Mouse (Mus musculus) liver, embryonic 11.5 days (tissue): ENCODE measurements around the gene Fgf12. TPM values are rescaled to one million over a fixed set of nuclear protein-coding genes. Genes with fewer than 3 reads are reported as not detected.

Source experiments
- ATAC-seq: fragments of 200-750 bp; cut with Nextera tagmentation; replicated peaks from 2 replicates; pipeline ENCODE4 v1.8.0; 2017; ENCODE audit warnings: moderate number of reproducible peaks, mild to moderate bottlenecking, moderate TSS enrichment, moderate library complexity; ENCODE audit not compliant: low FRiP score
- DNase-seq: peaks from one replicate; pipeline ENCODE4 v3.0.0-alpha.2; 2017; ENCODE audit warnings: low spot score
- H3K27ac ChIP-seq: fragments of 300-500 bp; sonication (generic); 2 replicates; pipeline ENCODE4 v1.5.1; 2014; ENCODE audit warnings: mild to moderate bottlenecking, low read depth, low read length, control low read depth
- H3K27me3 ChIP-seq: fragments of 300-500 bp; sonication (generic); replicated peaks from 2 replicates; pipeline ENCODE4 v1.6.1; 2014; ENCODE audit warnings: low read length, mixed read lengths; ENCODE audit not compliant: control insufficient read depth, insufficient read depth
- H3K36me3 ChIP-seq: fragments of 300-500 bp; sonication (generic); 2 replicates; pipeline ENCODE4 v1.6.1; 2014; ENCODE audit warnings: mild to moderate bottlenecking, low read length, moderate library complexity, mixed read lengths; ENCODE audit not compliant: control insufficient read depth, insufficient read depth
- H3K4me1 ChIP-seq: fragments of 300-500 bp; sonication (generic); replicated peaks from 2 replicates; pipeline ENCODE4 v1.6.1; 2014; ENCODE audit warnings: low read length, mixed read lengths; ENCODE audit not compliant: control insufficient read depth, insufficient read depth
- H3K4me2 ChIP-seq: fragments of 300-500 bp; sonication (generic); 2 replicates; pipeline ENCODE4 v1.6.1; 2014; ENCODE audit warnings: mild to moderate bottlenecking, control low read depth, moderate library complexity
- H3K4me3 ChIP-seq: fragments of 300-500 bp; sonication (generic); 2 replicates; pipeline ENCODE4 v1.5.1; 2014; ENCODE audit warnings: low read depth, low read length, control low read depth
- H3K9ac ChIP-seq: fragments of 300-500 bp; sonication (generic); 2 replicates; pipeline ENCODE4 v1.6.1; 2014; ENCODE audit warnings: low read depth, low read length, control low read depth
- H3K9me3 ChIP-seq: fragments of 300-500 bp; sonication (generic); 2 replicates; pipeline ENCODE4 v1.6.1; 2016; ENCODE audit warnings: low read length, inconsistent platforms, mixed read lengths; ENCODE audit not compliant: control insufficient read depth
- WGBS: fragments of 180-500 bp; shearing (Covaris S2); extraction: QIAGEN DNeasy Blood & Tissue Kit; methylation state at CpG from one replicate; pipeline ENCODE4 v1.1.7; 2014; 5-methylcytosine and 5-hydroxymethylcytosine counted together
- polyA plus RNA-seq: library from polyadenylated mRNA; unstranded; fragments of >200 nt; fragmentation: Nextera tagmentation; extraction: Ambion mirVana; gene quantifications from 2 replicates; pipeline ENCODE4 v1.2.1, GENCODE M21; 2014

The Fgf12 gene
- polyA plus RNA-seq, 1 experiment from 2014 or later = 1.3 TPM

DNA sequence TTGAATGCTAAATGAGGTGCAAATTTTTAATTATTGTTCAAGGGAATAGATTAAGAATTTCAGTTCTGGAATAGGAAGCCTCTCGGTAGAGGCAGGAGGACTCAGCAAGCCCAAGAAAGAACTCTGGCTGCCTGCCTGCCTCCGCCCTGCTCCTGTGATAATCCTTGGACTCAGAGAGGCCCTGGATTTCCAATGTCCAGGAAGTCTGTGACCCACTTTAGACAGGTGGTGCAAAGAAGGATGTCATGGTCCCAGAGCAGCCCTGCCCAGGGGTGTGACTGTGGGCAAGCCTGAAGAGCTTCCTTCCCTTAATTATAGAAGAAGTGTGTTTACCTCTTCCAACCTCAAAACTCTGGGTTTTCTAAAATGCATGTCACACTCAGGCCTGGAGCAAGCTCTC lies 273.8 kb downstream of the Fgf12 start:
- Histone ChIP-seq H3K4me2 (no peak overlapping the region), H3K36me3 (no peaks in the 10 kb centered on the region), H3K9me3 (no peaks in the 10 kb centered on the region), H3K27ac (no peak overlapping the region), H3K27me3 (no peaks in the 10 kb centered on the region), H3K4me3 (no peak overlapping the region), H3K9ac (no peak overlapping the region), H3K4me1 (no peaks in the 10 kb centered on the region)
- WGBS = 85% methylated on average over 2 of the region's 2 CpGs
- DNase-seq = no peak
- ATAC-seq = no peak

GRCm38 (mm10) chr16:28476651-28477050 lies 276.2 kb downstream of the Fgf12 start:
- H3K4me3 ChIP-seq = no peak overlapping the region
- H3K36me3 ChIP-seq = no peaks in the 10 kb centered on the region
- 95% methylated on average over 4 of the region's 4 CpGs for whole genome bisulfite sequencing
- no peak overlapping the region for H3K9ac ChIP-seq
- H3K27me3 ChIP-seq = no peaks in the 10 kb centered on the region
- no peak overlapping the region for H3K27ac ChIP-seq
- no peaks in the 10 kb centered on the region for H3K9me3 ChIP-seq
- no peak for ATAC-seq
- H3K4me2 ChIP-seq = no peak overlapping the region
- no peak for DNase-seq
- no peaks in the 10 kb centered on the region for H3K4me1 ChIP-seq

GRCm38 (mm10) chr16:28475553-28475952 lies 277.3 kb downstream of the Fgf12 start:
- Histone ChIP-seq H3K4me2 (no peak overlapping the region), H3K27me3 (no peaks in the 10 kb centered on the region), H3K4me3 (no peak overlapping the region), H3K36me3 (no peaks in the 10 kb centered on the region), H3K27ac (no peak overlapping the region), H3K9me3 (no peaks in the 10 kb centered on the region), H3K9ac (no peak overlapping the region), H3K4me1 (no peaks in the 10 kb centered on the region)
- ATAC-seq (no peak), DNase-seq (no peak)
- WGBS = 62% methylated on average over 1 of the region's 1 CpGs

DNA sequence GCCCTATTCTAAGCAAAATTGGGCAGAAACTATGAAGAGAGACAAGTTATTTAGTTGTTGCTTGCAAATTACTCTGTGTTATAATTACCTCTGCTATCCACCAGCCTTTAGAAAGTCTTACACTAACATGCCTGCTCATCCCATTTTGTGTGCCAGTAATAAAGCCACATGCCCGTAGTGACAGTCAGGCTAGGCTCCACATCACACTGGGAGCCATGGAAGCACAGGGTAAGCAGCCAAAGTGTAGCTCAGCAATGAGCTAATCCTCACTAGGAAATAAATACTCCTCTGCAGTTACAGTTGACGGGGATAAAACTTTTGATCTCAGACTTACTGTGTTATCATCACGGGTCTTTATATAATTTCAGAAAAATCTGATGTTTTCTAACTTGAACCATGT lies 298.0 kb downstream of the Fgf12 start:
- H3K27ac ChIP-seq = no peak overlapping the region
- DNase-seq (no peak), ATAC-seq (no peak)
- no peak overlapping the region for H3K4me3 ChIP-seq
- H3K4me1 ChIP-seq = no peaks in the 10 kb centered on the region
- H3K9ac ChIP-seq = no peak overlapping the region
- H3K36me3 ChIP-seq = no peaks in the 10 kb centered on the region
- H3K4me2 ChIP-seq = no peak overlapping the region
- no peaks in the 10 kb centered on the region for H3K27me3 ChIP-seq
- WGBS = 68% methylated on average over 3 of the region's 3 CpGs
- H3K9me3 ChIP-seq = no peaks in the 10 kb centered on the region

DNA sequence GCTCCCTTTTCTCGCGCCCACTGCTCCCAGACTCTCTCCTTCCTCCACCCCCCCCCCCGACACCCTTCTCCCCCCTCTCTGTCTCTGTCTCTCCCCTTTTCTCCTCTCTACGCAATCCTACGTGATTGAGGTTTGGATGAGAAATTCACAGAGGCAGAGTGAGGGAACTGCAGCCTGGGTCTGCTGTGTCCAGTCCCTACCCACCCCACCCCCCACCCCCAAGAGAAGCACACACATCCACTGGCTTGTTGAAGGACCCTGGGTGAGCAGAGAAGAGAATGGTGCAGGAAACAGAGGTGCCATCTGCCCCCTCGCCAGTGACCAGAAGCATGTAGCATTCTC lies 305.8 kb downstream of the Fgf12 start:
- H3K4me1 ChIP-seq = no peaks in the 10 kb centered on the region

DNA sequence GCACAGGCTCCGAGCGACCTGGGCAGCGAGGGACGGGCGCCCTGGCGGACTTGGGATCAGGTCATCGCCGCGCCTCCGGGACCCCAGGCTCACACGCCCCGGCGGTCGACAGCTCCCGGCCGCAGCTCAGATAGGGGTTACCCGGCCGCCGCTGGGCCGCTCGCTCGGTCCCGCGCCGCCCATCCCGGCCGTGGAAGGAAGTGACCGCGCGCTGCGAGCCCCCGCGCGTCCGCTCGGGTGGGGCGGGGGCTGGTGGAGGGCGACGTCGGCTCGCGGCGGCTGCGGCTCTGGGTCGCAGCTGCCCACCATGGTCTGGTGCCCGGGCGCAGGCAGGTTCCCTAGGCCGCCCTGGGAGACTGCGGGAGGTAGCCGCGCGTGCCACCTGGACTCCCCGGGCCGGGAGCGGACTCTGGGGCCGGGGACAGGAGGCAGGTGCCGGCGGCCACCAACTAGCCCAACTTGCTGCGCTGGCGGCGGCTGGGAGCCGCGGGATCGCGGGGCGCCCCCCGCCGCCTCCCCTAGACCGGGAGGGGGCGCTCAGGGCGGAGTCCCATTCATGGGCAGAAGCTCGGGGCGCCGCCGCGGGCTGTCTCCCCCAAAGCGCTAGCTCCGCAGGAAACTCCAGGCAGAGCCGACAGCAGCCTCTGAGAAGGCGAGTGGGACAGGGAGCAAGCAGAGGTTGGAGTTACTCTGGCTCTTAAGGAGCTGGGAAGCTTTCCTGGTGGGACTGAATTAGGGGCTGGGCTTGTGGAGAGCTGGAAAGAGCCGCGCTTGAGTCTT lies 306.3 kb downstream of the Fgf12 start:
- Histone ChIP-seq H3K9ac (no peak overlapping the region), H3K27me3 (peaks cover 52% of the 10 kb centered on the region), H3K4me3 (peak overlapping the region; percentile 57), H3K27ac (no peak overlapping the region), H3K9me3 (no peaks in the 10 kb centered on the region), H3K4me2 (peak overlapping the region; percentile 87), H3K36me3 (no peaks in the 10 kb centered on the region), H3K4me1 (no peaks in the 10 kb centered on the region)
- DNase-seq = peak; percentile 48
- 1% methylated on average over 71 of the region's 82 CpGs for WGBS
- ATAC-seq = peak; percentile 54

More for the DNA sequence above, 305.8 kb downstream of the Fgf12 start:
- peaks cover 52% of the 10 kb centered on the region for H3K27me3 ChIP-seq
- H3K4me2 ChIP-seq = peak overlapping the region; percentile 87
- no peak overlapping the region for H3K27ac ChIP-seq
- H3K4me3 ChIP-seq = peak overlapping the region; percentile 57
- no peaks in the 10 kb centered on the region for H3K36me3 ChIP-seq
- no peak overlapping the region for H3K9ac ChIP-seq
- ATAC-seq (no peak), DNase-seq (no peak)
- no peaks in the 10 kb centered on the region for H3K9me3 ChIP-seq
- 8% methylated on average over 4 of the region's 6 CpGs for WGBS

- H3K4me1 ChIP-seq = no peaks in the 10 kb centered on the region
- ATAC-seq (peak; percentile 36; the same call in 1 of the 2 replicates), DNase-seq (peak; percentile 31)
- H3K36me3 ChIP-seq = no peaks in the 10 kb centered on the region
- H3K9ac ChIP-seq = no peak overlapping the region
- H3K4me3 ChIP-seq = peak overlapping the region; percentile 57
- H3K4me2 ChIP-seq = peak overlapping the region; percentile 87
- 1% methylated on average over 40 of the region's 42 CpGs for WGBS
- H3K27ac ChIP-seq = no peak overlapping the region
- no peaks in the 10 kb centered on the region for H3K9me3 ChIP-seq
- peaks cover 52% of the 10 kb centered on the region for H3K27me3 ChIP-seq
Measured at GRCm38 (mm10) chr16:28445800-28446333, 307.0 kb downstream of the Fgf12 start.

DNA sequence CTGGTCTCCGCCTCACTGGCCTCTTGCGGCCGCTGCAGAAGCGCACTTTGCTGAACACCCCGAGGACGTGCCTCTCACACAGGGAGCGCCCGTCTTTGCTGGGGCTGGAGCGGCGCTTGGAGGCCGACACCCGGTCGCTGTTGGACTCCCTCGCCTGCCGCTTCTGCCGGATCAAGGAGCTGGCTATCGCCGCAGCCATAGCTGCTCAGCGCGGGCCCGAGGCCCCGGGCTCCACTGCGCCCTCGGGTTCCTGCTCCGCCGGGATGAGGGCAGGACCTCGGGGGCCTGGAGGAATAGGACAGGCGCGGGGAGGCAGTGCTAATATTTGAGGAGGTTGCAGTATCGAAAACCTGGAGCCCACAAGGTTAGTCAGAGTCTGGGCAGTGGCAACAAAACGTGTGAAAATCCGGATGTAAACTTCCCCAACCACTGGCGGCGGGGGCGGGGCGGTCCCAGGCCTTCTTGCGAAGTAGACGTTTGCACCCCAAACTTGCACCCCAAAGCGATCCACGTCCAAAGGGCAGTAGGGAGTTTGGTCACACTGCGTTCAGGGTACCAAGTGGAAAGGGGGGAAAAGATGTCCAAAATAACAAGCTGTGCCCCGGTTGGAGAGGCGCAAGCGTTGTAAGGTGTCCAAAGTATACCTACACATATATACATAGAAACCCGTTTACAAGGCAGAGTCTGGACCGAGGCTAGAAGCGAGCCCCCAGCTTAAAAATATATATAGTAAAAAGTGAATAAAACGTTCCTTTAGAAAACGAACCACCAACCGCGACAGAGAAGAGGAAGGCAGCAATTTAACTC lies 307.7 kb downstream of the Fgf12 start:
- Histone ChIP-seq H3K27me3 (peaks cover 52% of the 10 kb centered on the region), H3K9me3 (no peaks in the 10 kb centered on the region), H3K4me2 (peak overlapping the region; percentile 87), H3K4me3 (peak overlapping the region; percentile 57), H3K9ac (no peak overlapping the region), H3K36me3 (no peaks in the 10 kb centered on the region), H3K4me1 (no peaks in the 10 kb centered on the region), H3K27ac (no peak overlapping the region)
- DNase-seq (peak; percentile 46), ATAC-seq (0 out of 2 replicates have a peak, but pooled peaks have one; percentile 23)
- WGBS = 1% methylated on average over 51 of the region's 51 CpGs
